ENCODE assay signal across 15 mouse cellular contexts in the genomic region with DNA sequence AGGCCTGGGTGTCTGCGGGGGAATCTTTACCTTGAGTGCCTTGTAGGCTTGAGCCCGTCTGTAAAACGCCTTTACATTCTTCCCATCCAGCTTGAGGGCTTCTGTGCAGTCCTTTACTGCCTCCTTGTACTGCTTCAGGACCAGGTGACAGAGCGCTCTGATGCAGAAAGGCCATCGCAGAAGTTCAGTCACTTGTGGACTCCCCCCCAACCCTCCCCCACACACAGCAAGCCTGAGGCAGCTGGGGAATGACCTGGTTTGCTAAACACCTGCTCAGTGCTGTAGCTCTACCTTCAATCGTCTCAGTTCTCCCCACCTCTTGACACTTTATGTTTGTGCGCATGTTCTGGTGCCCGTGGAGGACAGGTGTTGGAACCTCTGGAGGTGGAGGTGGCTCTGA. TPM values are rescaled to one million over a fixed set of nuclear protein-coding genes. Genes with fewer than 3 reads are reported as not detected.
"Had no signal": no experiment of that assay in that cellular context is flagged by ENCODE, and none has a peak within 500 bp of the region (broad histone marks: within the 10 kb centered on the region; RNA-seq: fewer than 3 reads in every experiment).

No protein-coding gene starts in this region.

- H3K4me1 ChIP-seq: limb, embryonic 13.5 days; liver, embryonic 15.5 days; midbrain, embryonic 13.5 days; neural tube, embryonic 15.5 days had no signal

- H3K9me3 ChIP-seq: limb, embryonic 13.5 days; liver, embryonic 15.5 days; midbrain, embryonic 13.5 days; neural tube, embryonic 15.5 days had no signal

- H3K4me3 ChIP-seq: layer of hippocampus, adult 2 months; limb, embryonic 13.5 days; liver, embryonic 15.5 days; midbrain, embryonic 13.5 days; myocyte; neural tube, embryonic 15.5 days had no signal

- H3K27ac ChIP-seq: kidney, postnatal 0 days; layer of hippocampus, adult 2 months; limb, embryonic 13.5 days; liver, embryonic 15.5 days; midbrain, embryonic 13.5 days; neural tube, embryonic 15.5 days had no signal

- DNase-seq: kidney, adult 9 months; kidney, postnatal 4 days; left cerebral cortex, postnatal 4 days; lung, adult 2 months; lung, postnatal 36 days; right cerebral cortex, adult 18-20 months; right cerebral cortex, postnatal 25 days had no signal

- H3K27me3 ChIP-seq: limb, embryonic 13.5 days; liver, embryonic 15.5 days; midbrain, embryonic 13.5 days; neural tube, embryonic 15.5 days had no signal

RNA-seq across cellular contexts. Expression of a gene that starts 29.4 kb away (rescaled TPM):
- polyA plus RNA-seq: liver, adult 2 months had no signal
